Mouse (Mus musculus): Measurements from ENCODE around the gene Igfbp6.

DNA sequence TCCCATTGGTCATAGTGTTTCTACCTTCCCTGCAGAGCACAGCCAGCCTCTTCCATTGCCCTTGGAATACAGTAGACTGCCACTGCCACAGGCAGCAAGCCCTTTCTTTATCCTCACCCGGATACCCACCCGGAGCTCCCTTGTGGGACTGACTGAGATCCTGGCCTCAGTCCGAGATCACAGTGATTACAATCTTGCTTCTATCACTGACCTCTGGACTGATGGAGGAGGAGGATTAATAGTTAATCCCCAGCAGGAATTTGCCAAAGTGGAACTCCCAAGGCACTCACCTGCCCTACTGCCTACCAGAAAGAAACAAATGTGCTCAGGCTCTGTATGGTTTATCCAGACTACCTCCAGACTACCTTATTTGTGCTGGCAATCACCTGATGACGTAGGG is 5.4 kb downstream of the Igfbp6 start:
- TF ChIP-seq CTCF (conservative IDR thresholded peaks at IDR 0.05 in 1 of 2, IDR thresholded peaks at IDR 0.05 in 1 of 2; ENCODE audit: low read depth in 2 of 2, low read length in 2 of 2) (no peak), POLR2A (IDR thresholded peaks at IDR 0.05; ENCODE audit: low read depth, low read length) (no peak), MYC (IDR thresholded peaks at IDR 0.05; ENCODE audit: low read depth, low read length) (no peak), POLR2AphosphoS2 (IDR thresholded peaks at IDR 0.05; ENCODE audit: low read depth, low read length) (no peak), TBP (conservative IDR thresholded peaks at IDR 0.05; ENCODE audit: low read depth, low read length) (no peak), ZMIZ1 (IDR thresholded peaks at IDR 0.05; ENCODE audit: low read depth, low read length) (no peak), NELFE (IDR thresholded peaks at IDR 0.05; ENCODE audit: low read depth, low read length) (no peak), NRF1 (IDR thresholded peaks at IDR 0.05; ENCODE audit: low read depth, low read length) (no peak), RAD21 (IDR thresholded peaks at IDR 0.05; ENCODE audit: low read depth, low read length) (no peak), UBTF (IDR thresholded peaks at IDR 0.05; ENCODE audit: low read depth, low read length) (no peak), TCF12 (IDR thresholded peaks at IDR 0.05; ENCODE audit: low read depth, low read length) (no peak), ZNF384 (IDR thresholded peaks at IDR 0.05; ENCODE audit: low read depth, low read length) (no peak), MXI1 (IDR thresholded peaks at IDR 0.05; ENCODE audit: low read depth, low read length) (no peak)
